Mouse (Mus musculus) ES-E14 (cell line): ENCODE measurements around the gene Larp1b.

ENCODE experiments used
- MAFK ChIP-seq: IDR thresholded peaks from 2 replicates; pipeline ENCODE4 v1.6.1; 2014; ENCODE audit warnings: mild to moderate bottlenecking, low read depth, low read length, inconsistent platforms; ENCODE audit not compliant: insufficient read depth
- ZNF384 ChIP-seq: IDR thresholded peaks from 2 replicates; pipeline ENCODE4 v1.6.1; 2012; ENCODE audit warnings: low read depth, low read length, inconsistent platforms

DNA sequence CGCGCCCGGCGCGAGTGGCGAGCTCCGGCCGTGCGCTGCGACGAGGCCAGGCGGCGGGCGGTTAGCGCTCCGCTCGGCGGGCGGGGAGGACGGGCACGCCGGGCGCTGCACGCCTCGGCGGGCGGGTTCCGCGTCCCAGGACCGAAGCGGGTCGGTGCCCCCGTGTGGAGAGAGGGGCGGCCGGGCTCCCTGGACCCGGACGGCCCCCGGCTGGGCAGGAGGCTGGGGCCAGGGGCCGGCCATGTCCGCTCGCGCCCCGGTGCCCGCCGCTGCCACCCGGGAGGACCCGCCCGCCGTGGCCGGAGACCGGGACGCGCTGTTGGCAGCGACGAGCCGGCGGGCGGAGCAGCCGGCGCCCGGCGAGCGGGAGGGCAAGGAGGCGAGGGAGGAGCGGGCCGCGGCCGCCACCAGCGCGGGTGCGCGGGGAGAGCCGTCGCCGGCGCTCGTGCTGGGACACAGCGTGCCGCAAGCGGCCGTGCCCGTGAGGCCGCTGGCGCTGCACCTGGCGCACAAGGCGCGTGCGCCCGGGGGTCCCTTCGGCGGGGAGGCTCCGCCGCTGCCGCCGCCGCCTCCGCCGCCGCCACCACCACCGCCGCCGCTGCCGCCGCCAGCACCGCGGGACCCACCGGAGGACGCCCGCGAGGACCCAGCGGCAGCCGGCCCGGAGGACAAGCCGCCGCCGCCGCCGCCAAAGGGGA, 424 bp downstream of the Larp1b start:
- TF ChIP-seq ZNF384 (no peak), MAFK (no peak)
